Mouse (Mus musculus): ENCODE results near the gene Dvl2.

GRCm38 (mm10) chr11:69970222-69970621 is 30.2 kb upstream of the Dvl2 start:
- no peak for TF ChIP-seq CTCF (IDR thresholded peaks at IDR 0.05; ENCODE audit: low read depth, low read length)
- no peak for TF ChIP-seq POLR2AphosphoS5 (IDR thresholded peaks at IDR 0.05; ENCODE audit: insufficient replicate concordance, low read depth, low read length)
- no peak for TF ChIP-seq GATA1 (IDR thresholded peaks at IDR 0.05; ENCODE audit: borderline replicate concordance, low read length)
- TF ChIP-seq TAL1 (conservative IDR thresholded peaks at IDR 0.05; ENCODE audit: low read depth, low read length), result no peak
- TF ChIP-seq GATA2 (IDR thresholded peaks at IDR 0.05; ENCODE audit: borderline replicate concordance, low read depth, low read length), result no peak

Measured in G1E (cell line).